Mouse (Mus musculus): ENCODE data around the gene Sorbs2.

DNA sequence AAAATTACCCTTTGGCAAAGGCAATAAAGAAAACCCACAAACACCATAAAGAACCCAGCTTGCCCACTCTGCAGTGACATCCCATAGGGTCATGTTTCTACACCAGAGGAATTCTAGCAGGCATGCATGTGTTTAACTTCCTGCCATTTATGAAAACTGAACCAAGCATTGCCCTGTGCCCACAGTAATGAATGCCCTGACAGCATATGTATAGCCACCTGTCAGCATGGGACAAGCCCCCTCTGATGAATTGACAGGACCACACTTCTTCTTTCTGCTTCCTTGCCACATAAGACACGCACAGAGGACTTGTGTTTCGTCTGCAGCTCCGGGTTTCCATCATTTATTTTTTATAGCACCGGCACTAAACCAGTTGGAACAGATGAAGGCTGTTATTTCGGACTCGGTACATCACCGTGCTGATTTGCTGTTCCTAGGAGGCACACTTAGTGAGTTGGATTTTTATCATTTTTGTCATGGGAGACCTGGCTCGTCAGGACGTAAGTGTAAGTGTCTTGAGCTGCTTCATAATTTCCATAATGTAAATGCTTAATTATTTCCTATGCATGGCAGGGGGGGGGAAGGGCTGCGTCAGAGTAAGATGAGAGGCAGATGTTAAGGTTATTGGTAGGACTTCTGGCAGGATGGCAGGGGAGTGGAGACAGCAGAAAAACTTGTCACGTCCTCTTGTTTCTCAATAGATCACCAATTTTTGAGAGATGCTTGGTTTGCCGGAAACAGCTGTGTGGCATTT, 180.5 kb downstream of the Sorbs2 start:
- TF ChIP-seq CTCF (conservative IDR thresholded peaks at IDR 0.05; ENCODE audit: insufficient read depth, insufficient read length, low read depth, low read length) (no peak), POLR2A (IDR thresholded peaks at IDR 0.05; ENCODE audit: low read depth, low read length) (no peak)

Measured in kidney, adult 2 months (tissue).